Mouse (Mus musculus) stomach, postnatal 0 days (tissue): Measurements from ENCODE around the gene Sumo3. TPM values are rescaled to one million over a fixed set of nuclear protein-coding genes. Genes with fewer than 3 reads are reported as not detected.

Experiments
- ATAC-seq: fragments of 200-750 bp; cut with Nextera tagmentation; 2 replicates; pipeline ENCODE4 v1.8.0; 2017; ENCODE audit not compliant: low FRiP score, low TSS enrichment
- DNase-seq: peaks from one replicate; pipeline ENCODE4 v3.0.0-alpha.2; 2016; ENCODE audit warnings: low spot score
- H3K27ac ChIP-seq: fragments of 300-500 bp; sonication (generic); replicated peaks from 2 replicates; pipeline ENCODE4 v1.5.1; 2014; ENCODE audit warnings: mild to moderate bottlenecking, control low read depth
- H3K27me3 ChIP-seq: fragments of 300-500 bp; sonication (generic); 2 replicates; pipeline ENCODE4 v1.6.1; 2014; ENCODE audit warnings: low read length; ENCODE audit not compliant: control insufficient read depth, insufficient read depth
- H3K36me3 ChIP-seq: fragments of 300-500 bp; sonication (generic); 2 replicates; pipeline ENCODE4 v1.6.1; 2014; ENCODE audit warnings: low read length, mixed read lengths; ENCODE audit not compliant: control insufficient read depth, insufficient read depth
- H3K4me1 ChIP-seq: fragments of 300-500 bp; sonication (generic); replicated peaks from 2 replicates; pipeline ENCODE4 v1.6.1; 2014; ENCODE audit warnings: antibody characterized with exemption; ENCODE audit not compliant: control insufficient read depth, insufficient read depth
- H3K4me2 ChIP-seq: fragments of 300-500 bp; sonication (generic); replicated peaks from 2 replicates; pipeline ENCODE4 v1.6.1; 2014; ENCODE audit warnings: low read depth, mild to moderate bottlenecking, control low read depth, moderate library complexity
- H3K4me3 ChIP-seq: fragments of 300-500 bp; sonication (generic); 2 replicates; pipeline ENCODE4 v1.5.1; 2014; ENCODE audit warnings: low read depth, low read length, control low read depth
- H3K9ac ChIP-seq: fragments of 300-500 bp; sonication (generic); 2 replicates; pipeline ENCODE4 v1.6.1; 2014; ENCODE audit warnings: mild to moderate bottlenecking, low read length, control low read depth, mixed read lengths
- H3K9me3 ChIP-seq: fragments of 300-500 bp; sonication (generic); 2 replicates; pipeline ENCODE4 v1.6.1; 2016; ENCODE audit warnings: low read length; ENCODE audit not compliant: control insufficient read depth
- CTCF ChIP-seq: IDR thresholded peaks from 2 replicates; pipeline ENCODE4 v1.5.1; 2016; ENCODE audit warnings: antibody characterized with exemption, low read depth, mild to moderate bottlenecking, moderate library complexity
- EP300 ChIP-seq: optimal IDR thresholded peaks from 2 replicates; pipeline ENCODE3; 2016; ENCODE audit warnings: antibody characterized with exemption
- WGBS: fragments of 180-500 bp; shearing (Covaris S2); extraction: QIAGEN DNeasy Blood & Tissue Kit; methylation state at CpG from one replicate; pipeline ENCODE4 v1.1.7; 2014; 5-methylcytosine and 5-hydroxymethylcytosine counted together
- polyA plus RNA-seq: library from polyadenylated mRNA; unstranded; fragments of >200 nt; fragmentation: Nextera tagmentation; extraction: Ambion mirVana; gene quantifications from 2 replicates; pipeline ENCODE4 v1.2.1, GENCODE M21; 2015

The Sumo3 gene
- polyA plus RNA-seq, 1 experiment from 2014 or later, result 232 TPM

- no peak for ATAC-seq
- no peak overlapping the region for H3K9ac ChIP-seq
- 94% methylated on average over 1 of the region's 1 CpGs for WGBS
- no peak overlapping the region for H3K4me3 ChIP-seq
- no peaks in the 10 kb centered on the region for H3K27me3 ChIP-seq
- no peaks in the 10 kb centered on the region for H3K9me3 ChIP-seq
- H3K4me2 ChIP-seq, result no peak overlapping the region
- H3K27ac ChIP-seq, result no peak overlapping the region
- H3K4me1 ChIP-seq, result peaks cover 10% of the 10 kb centered on the region; the same call in 1 of the 2 replicates
- H3K36me3 ChIP-seq, result peaks cover 9% of the 10 kb centered on the region
- peak; percentile 39 for DNase-seq
- TF ChIP-seq CTCF (peak; percentile 66), EP300 (no peak)
Observed at GRCm38 (mm10) chr10:77629970-77630369, 24.1 kb downstream of the Sumo3 start.

- Histone ChIP-seq H3K4me2 (no peak overlapping the region), H3K4me1 (0 out of 2 replicates have a peak, but pooled peaks cover 6% of the 10 kb centered on the region), H3K27ac (0 out of 2 replicates have a peak overlapping the region, but pooled peaks have one; percentile 37), H3K9me3 (no peaks in the 10 kb centered on the region), H3K27me3 (no peaks in the 10 kb centered on the region), H3K36me3 (peaks cover 9% of the 10 kb centered on the region), H3K9ac (no peak overlapping the region), H3K4me3 (no peak overlapping the region)
- TF ChIP-seq EP300, result no peak
- DNase-seq (no peak), ATAC-seq (peak; percentile 27; the same call in 1 of the 2 replicates)
- 46% methylated on average over 6 of the region's 6 CpGs for WGBS
Observed at GRCm38 (mm10) chr10:77634016-77634415, 28.1 kb downstream of the Sumo3 start.

- Histone ChIP-seq H3K4me3 (no peak overlapping the region), H3K4me1 (0 out of 2 replicates have a peak, but pooled peaks cover 6% of the 10 kb centered on the region), H3K36me3 (peaks cover 9% of the 10 kb centered on the region), H3K9me3 (no peaks in the 10 kb centered on the region), H3K9ac (0 out of 2 replicates have a peak overlapping the region, but pooled peaks have one; percentile 27), H3K27me3 (no peaks in the 10 kb centered on the region), H3K27ac (peak overlapping the region; percentile 78), H3K4me2 (no peak overlapping the region)
- 35% methylated on average over 13 of the region's 13 CpGs for WGBS
- ATAC-seq, result peak; percentile 41; the same call in 1 of the 2 replicates
- TF ChIP-seq CTCF, result peak; percentile 39
- TF ChIP-seq EP300, result no peak
- DNase-seq, result no peak
Observed at GRCm38 (mm10) chr10:77634452-77635231, 28.7 kb downstream of the Sumo3 start.

- WGBS, result 86% methylated on average over 7 of the region's 7 CpGs
- DNase-seq (no peak), ATAC-seq (no peak)
- Histone ChIP-seq H3K4me3 (no peak overlapping the region), H3K36me3 (peaks cover 7% of the 10 kb centered on the region), H3K9me3 (no peaks in the 10 kb centered on the region), H3K4me2 (no peak overlapping the region), H3K27me3 (no peaks in the 10 kb centered on the region), H3K9ac (no peak overlapping the region), H3K27ac (no peak overlapping the region), H3K4me1 (0 out of 2 replicates have a peak, but pooled peaks cover 6% of the 10 kb centered on the region)
- TF ChIP-seq CTCF (no peak), EP300 (no peak)
Observed at GRCm38 (mm10) chr10:77636234-77636922, 30.5 kb downstream of the Sumo3 start.

GRCm38 (mm10) chr10:77638956-77639355 is 33.1 kb downstream of the Sumo3 start:
- Histone ChIP-seq H3K36me3 (peaks cover 14% of the 10 kb centered on the region), H3K27ac (no peak overlapping the region), H3K4me3 (no peak overlapping the region), H3K9me3 (no peaks in the 10 kb centered on the region), H3K4me2 (no peak overlapping the region), H3K4me1 (0 out of 2 replicates have a peak, but pooled peaks cover 5% of the 10 kb centered on the region), H3K9ac (no peak overlapping the region), H3K27me3 (no peaks in the 10 kb centered on the region)
- TF ChIP-seq EP300, result no peak
- WGBS, result 75% methylated on average over 6 of the region's 6 CpGs
- ATAC-seq (no peak), DNase-seq (no peak)

GRCm38 (mm10) chr10:77643160-77643559 is 37.3 kb downstream of the Sumo3 start:
- DNase-seq (no peak), ATAC-seq (no peak)
- Histone ChIP-seq H3K9ac (no peak overlapping the region), H3K4me2 (no peak overlapping the region), H3K9me3 (no peaks in the 10 kb centered on the region), H3K27ac (no peak overlapping the region), H3K27me3 (no peaks in the 10 kb centered on the region), H3K4me3 (no peak overlapping the region), H3K36me3 (peaks cover 35% of the 10 kb centered on the region), H3K4me1 (0 out of 2 replicates have a peak, but pooled peaks cover 3% of the 10 kb centered on the region)
- WGBS, result 79% methylated on average over 7 of the region's 7 CpGs
- TF ChIP-seq CTCF, result no peak
- TF ChIP-seq EP300, result no peak
